Mouse (Mus musculus) CD4-positive, CD25-positive, alpha-beta regulatory T cell, adult 2 months (primary cell): Measurements from ENCODE around the gene Rtkn.

ENCODE experiments used
- DNase-seq: peaks from one replicate; pipeline ENCODE4 v3.0.0-alpha.2; 2012; ENCODE audit warnings: low read depth, low spot score

The Rtkn gene

DNA sequence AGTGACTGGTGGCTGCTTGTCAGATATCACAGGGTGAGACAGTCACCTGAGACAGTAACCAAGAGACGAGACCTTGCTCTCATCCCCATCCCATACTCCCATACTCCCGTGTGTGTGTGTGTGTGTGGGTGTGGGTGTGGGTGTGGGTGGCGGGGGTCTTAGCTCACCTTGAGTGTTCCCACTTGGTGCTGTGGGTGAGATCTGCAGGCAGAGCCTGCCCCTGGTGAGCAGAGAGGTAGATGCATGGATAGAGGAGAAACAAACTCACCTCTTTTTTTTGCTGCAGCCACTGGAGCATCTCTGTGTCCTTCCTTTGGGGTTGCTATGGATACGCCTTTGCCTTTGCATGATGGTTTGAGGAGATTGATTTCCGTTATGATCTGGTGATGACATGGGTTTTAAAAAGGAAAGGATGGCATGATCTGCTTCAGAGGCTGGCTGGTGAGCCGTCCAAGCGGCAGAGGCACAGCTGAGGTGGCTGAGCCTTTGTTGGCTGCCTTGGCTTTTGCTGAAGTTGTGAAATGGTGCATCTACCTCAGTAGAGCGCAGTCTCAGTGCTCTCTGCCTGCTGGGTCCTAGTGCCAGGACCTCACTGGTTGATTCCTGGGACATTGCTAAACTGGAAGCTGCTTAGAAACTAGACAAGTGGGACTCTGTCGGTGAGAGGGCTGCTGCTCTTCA, 37.1 kb downstream of the Rtkn start:
- no peak for DNase-seq

DNA sequence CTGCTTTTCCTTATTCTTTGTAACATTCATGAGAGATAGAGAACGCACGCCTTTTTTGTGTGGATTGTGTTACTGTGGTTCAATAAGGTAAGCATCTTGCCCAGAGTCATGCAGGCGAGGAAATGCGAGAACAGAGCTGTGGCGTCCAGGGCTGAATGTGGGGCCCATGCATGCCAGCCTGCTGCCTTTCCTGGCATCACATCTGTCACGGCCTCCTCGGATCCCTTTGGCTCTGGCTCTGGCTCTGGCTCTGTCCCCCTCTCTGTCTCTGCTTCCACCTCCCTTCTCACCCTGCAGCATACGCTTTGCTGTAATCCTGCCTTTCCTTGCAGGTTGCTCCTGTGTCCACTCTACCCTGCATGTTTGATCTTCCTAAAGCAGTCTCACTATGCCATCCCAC, 40.7 kb downstream of the Rtkn start:
- no peak for DNase-seq

DNA sequence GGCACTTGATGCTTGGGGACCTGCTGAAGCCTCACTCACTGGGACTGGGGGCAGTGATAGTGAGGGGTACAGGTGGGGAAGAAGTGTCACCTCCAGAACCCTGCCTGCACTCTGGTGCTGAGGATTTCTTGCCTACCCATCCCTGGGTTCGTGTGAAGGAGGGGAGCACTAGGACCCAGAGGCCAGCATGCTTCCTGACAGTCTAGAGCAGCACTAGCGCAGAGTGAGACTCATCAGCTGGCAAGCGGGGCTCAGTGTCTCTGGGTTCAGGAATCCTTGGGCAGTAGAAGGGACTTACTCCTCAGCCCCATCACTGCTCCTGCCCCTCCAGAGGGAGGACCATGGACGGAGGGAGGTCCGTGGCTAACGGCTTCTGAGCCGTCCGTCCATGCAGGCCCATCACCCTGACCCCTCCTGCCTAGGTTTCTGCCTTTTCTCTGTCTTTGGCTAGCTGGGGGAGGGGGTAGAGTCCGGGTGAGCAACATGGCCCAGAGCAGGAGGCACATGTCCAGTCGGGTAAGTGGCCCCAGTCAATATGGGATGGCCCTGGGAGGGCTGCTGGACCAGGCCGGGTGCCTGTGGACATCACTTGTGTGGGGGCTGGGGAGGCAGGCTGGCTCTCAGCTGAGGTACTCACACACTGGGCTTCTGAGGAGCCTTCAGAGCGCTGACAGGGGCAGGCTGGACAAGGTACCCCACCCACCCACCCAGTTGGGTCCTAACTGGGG, 44.3 kb downstream of the Rtkn start:
- no peak for DNase-seq

DNA sequence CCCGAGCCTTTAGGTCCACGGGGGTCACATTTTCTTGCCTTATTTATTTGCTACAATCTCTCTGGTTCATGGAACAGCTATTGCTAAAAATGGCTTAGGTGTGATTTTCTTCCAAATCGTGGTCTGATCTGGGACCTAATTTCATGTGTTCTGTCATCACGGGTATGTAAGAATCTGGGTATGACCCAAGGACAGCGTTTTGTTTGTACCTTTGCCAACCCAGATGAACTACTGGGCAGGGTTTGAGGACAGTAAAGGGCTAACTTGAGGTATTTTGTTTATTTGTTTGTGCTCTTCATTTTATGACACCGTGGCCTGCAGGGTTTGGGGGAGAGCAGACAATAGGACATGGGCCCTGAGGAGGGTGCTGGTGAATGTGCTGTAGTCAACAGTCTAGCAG, 45.3 kb downstream of the Rtkn start:
- DNase-seq: no peak

DNA sequence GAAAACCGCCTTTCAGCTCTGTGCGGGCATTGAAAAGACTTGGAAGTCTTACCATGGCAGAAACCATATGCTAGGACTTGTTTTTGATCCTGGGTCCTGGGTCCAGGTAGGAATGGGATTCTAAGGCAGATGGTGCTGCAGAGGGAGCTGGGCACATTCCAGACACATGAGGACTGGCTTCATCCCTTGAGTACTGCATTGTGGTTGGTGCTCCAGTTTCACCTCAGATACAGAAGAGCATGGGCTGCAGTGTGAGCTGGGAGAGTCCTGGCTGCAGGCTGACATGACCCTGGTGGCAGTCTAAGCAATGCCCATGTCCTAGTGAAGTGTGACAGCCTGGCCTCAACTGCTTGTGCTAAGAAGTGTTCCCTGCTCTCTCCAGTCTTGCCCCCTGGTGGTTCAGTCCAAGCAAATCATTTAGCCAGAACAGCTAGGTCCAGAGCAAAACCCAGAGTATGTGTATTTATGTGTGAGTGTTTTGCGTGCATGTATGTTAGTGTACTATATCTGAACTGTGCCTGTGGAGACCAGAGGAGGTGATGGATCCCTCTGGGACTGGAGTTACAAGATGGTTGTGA, 49.7 kb downstream of the Rtkn start:
- DNase-seq: peak; percentile 40

DNA sequence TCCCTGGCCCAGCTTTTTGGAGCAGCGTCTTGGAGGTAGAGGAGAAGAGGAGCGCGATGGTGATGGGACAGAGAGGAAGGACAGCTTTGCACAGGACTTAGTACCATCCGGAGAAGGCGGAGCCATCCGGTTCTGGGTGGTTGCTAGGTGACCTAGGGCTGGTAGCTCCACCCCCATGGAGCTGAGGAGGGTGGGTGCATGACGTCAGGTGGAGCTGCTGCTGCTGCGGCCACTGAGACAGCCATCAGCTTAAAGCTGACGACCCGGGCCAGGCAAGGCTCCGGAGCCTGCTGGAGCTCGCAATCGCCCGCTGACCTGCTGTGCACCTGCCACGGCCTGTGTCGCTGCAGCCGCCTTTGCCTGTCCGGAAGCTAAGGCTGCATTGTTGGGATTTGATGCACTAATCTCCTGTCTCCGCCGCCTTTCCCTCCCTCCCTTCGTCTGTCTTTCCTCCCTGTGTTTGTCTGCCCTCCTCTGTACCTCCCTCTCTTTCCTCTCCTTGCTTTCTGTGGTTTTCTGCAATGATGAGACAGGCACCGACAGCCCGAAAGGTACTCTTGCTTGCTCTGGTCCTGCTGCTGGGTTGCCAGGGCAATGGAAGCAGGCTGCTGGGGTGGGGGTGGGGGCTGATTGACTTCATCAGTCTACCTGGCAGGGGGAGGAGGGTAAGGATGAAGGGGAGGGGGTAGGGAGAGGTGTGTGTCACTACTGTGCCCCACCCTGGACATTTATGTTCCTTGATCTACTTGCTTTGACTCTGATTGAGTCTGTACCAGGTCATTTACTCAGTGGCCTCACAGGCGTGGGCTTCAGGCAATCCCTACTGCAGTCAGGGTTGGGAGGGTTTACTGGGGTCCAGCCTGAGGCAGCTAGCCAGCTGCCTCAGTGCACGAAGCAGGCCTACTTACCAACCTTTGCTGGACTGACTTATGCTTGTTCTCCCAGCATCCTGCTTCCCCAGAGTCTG, 50.9 kb downstream of the Rtkn start:
- DNase-seq: peak; percentile 67

DNA sequence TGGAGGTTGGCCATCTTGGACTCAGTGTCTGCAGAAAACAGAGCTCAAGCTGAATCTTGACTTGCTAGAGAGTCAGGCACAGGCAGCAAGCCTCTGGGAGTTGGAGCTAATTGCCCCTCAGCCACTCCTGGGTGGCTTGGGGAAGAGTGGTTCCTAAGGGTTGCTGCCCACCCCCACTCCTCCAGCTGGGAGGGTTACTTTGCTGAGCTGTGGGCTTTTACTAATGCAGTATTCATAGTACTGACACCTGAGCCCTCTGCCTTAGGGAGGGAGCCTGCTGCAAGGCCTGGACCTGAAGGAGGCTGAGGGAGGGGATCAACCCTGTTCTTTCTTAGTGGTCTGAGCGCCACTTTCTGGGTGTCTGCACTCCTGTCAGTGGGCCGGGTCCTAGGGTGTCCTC, 51.7 kb downstream of the Rtkn start:
- DNase-seq: no peak

DNA sequence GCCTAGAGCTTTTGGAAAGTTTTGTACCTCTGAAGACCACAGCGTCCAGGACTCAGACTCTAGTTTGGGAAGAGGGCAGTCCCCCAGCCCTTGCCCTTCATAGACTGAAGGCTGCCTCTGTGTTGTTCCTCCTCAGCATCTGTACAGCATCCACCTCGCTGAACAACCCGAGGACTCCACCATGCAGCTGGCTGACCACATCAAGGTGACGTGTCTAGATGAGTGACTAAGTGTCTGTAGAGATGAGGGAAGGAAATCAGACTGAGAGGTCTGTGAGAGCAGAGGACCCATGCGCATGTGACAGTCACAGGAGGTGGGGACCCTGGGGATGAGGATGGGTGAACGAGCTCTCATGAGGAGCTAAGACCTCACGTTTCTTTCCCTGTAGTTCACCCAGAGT, 58.3 kb downstream of the Rtkn start:
- no peak for DNase-seq

DNA sequence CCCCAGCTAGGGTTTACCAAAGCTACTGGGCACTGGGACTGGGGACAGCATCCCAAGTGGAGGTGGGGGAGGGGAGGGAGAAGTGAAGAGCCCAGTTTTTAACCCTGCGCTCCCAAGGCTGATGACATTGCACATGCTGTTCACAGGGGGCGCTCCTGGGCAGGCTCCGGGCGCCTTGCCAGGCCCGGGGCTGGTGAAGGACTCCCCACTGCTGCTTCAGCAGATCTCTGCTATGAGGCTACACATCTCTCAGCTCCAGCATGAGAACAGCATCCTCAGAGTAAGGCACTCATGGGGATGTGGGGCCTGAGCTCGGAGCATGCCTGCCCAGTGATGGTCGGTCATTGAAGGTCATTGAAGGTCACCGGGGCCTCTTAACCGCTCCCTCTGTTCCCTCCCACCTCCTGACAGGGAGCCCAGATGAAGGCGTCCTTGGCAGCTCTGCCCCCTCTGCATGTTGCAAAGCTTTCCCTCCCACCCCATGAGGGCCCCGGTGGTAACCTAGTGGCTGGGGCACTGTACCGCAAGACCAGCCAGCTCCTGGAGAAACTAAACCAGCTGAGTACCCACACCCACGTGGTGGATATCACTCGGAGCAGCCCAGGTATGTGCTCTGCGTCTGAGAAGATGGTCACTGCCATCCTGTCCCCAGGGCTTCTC, 62.2 kb downstream of the Rtkn start:
- DNase-seq: no peak
